In the genomic region with DNA sequence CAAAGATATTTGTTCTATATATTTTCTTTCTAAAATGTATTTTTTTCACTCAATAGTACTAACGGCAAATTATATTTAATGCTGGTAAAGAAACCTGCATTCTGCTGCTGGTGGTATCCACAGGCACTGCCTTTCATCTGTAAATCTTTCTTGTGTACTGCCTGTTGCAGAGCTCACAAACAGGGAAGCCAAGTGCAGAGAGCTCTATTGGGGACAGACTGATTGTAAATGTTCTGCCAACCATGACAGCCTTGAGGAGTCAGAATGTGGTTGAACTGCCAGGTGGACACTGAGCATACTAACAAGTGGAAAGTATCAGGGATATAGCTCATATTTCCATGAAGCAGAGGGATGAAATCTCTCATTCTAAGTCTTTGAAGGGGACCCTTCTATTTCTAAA, we compare ENCODE assay signal across 28 mouse cellular contexts.
DNase-seq lines count a peak whose midpoint lies in the region; ATAC-seq and TF ChIP-seq lines count a peak whose summit lies in the region.
"Had no signal": no experiment of that assay in that cellular context is flagged by ENCODE, and none has a peak within 500 bp of the region (broad histone marks: within the 10 kb centered on the region; RNA-seq: fewer than 3 reads in every experiment).

No protein-coding gene starts in this region.

- H3K4me3 ChIP-seq in hindbrain, embryonic 10.5 days, result no peak overlapping the region
- H3K4me3 ChIP-seq in hindbrain, embryonic 16.5 days (ENCODE audit: low read length), result no peak overlapping the region
- H3K4me3 ChIP-seq in midbrain, embryonic 11.5 days (ENCODE audit: low read depth, low read length), result no peak overlapping the region
- no peak overlapping the region for H3K4me3 ChIP-seq in midbrain, embryonic 13.5 days (replicated peaks)
- H3K4me3 ChIP-seq in midbrain, postnatal 0 days (ENCODE audit: low read depth, low read length), result no peak overlapping the region
- H3K4me3 ChIP-seq: embryonic facial prominence, embryonic 12.5 days; embryonic facial prominence, embryonic 15.5 days; gastrocnemius, adult 2 months; heart, embryonic 12.5 days; heart, embryonic 15.5 days; hindbrain, embryonic 12.5 days had no signal

- H3K9ac ChIP-seq in hindbrain, embryonic 16.5 days (ENCODE audit: low read depth, low read length), result no peak overlapping the region
- no peak overlapping the region for H3K9ac ChIP-seq in midbrain, embryonic 11.5 days (ENCODE audit: low read length)
- no peak overlapping the region for H3K9ac ChIP-seq in midbrain, embryonic 13.5 days (replicated peaks)
- H3K9ac ChIP-seq in midbrain, postnatal 0 days (replicated peaks; ENCODE audit: low read length, poor library complexity, severe bottlenecking), result no peak overlapping the region
- H3K9ac ChIP-seq: embryonic facial prominence, embryonic 12.5 days; embryonic facial prominence, embryonic 15.5 days; forebrain, postnatal 0 days; heart, embryonic 12.5 days; heart, embryonic 15.5 days; hindbrain, embryonic 12.5 days had no signal

- H3K4me1 ChIP-seq in hindbrain, embryonic 10.5 days (replicated peaks), result peaks cover 15% of the 10 kb centered on the region; the same call in 1 of the 2 replicates
- H3K4me1 ChIP-seq in hindbrain, embryonic 16.5 days (ENCODE audit: control insufficient read depth, insufficient read depth, low read depth, low read length), result no peaks in the 10 kb centered on the region
- H3K4me1 ChIP-seq in midbrain, embryonic 11.5 days (ENCODE audit: control insufficient read depth, insufficient read depth, low read length), result no peaks in the 10 kb centered on the region; the same call in 1 of the 2 replicates
- H3K4me1 ChIP-seq in midbrain, embryonic 13.5 days (replicated peaks), result 0 out of 2 replicates have a peak, but pooled peaks cover 15% of the 10 kb centered on the region
- no peaks in the 10 kb centered on the region for H3K4me1 ChIP-seq in midbrain, postnatal 0 days (ENCODE audit: insufficient read depth, low read length)
- H3K4me1 ChIP-seq: embryonic facial prominence, embryonic 12.5 days; embryonic facial prominence, embryonic 15.5 days; heart, embryonic 12.5 days; heart, embryonic 15.5 days had no signal

- DNase-seq in hindbrain, embryonic 10.5 days (ENCODE audit: low spot score), result no peak
- no peak for DNase-seq in midbrain, embryonic 11.5 days (ENCODE audit: low spot score, missing footprints)
- DNase-seq in brain, embryonic 14.5 days (ENCODE audit: low read depth), result peak; percentile 21
- peak; percentile 2 for DNase-seq in midbrain, postnatal 0 days (ENCODE audit: low spot score)
- DNase-seq: adrenal gland, adult 2 months; adrenal gland, postnatal 14 days; B cell, adult 2 months; cerebellum, adult 11-12 months; cerebellum, adult 8-10 months; cerebellum, postnatal 10 days; cerebellum, postnatal 36 days; forebrain, postnatal 0 days; gastrocnemius, adult 2 months; gastrocnemius, postnatal 14 days; heart, adult 11 months; heart, postnatal 10 days; heart, postnatal 36 days had no signal

- ATAC-seq in hindbrain, embryonic 16.5 days, result no peak
- peak; percentile 73 for ATAC-seq in midbrain, embryonic 11.5 days (ENCODE audit: low FRiP score)
- no peak for ATAC-seq in midbrain, embryonic 13.5 days
- ATAC-seq in midbrain, postnatal 0 days (ENCODE audit: low FRiP score), result no peak
- no peak for ATAC-seq in CD4-positive, CD25-positive, alpha-beta regulatory T cell, adult 4 months
- ATAC-seq: forebrain, embryonic 14.5 days; forebrain, postnatal 0 days; hindbrain, postnatal 0 days; inflammation-experienced regulatory T-cells, adult 6 months had no signal

- H3K36me3 ChIP-seq in hindbrain, embryonic 10.5 days, result no peaks in the 10 kb centered on the region
- no peaks in the 10 kb centered on the region for H3K36me3 ChIP-seq in hindbrain, embryonic 16.5 days (ENCODE audit: control insufficient read depth, insufficient read depth, low read length)
- no peaks in the 10 kb centered on the region for H3K36me3 ChIP-seq in midbrain, embryonic 11.5 days (ENCODE audit: control insufficient read depth, insufficient read depth, low read length)
- H3K36me3 ChIP-seq in midbrain, embryonic 13.5 days, result no peaks in the 10 kb centered on the region
- H3K36me3 ChIP-seq in midbrain, postnatal 0 days (ENCODE audit: insufficient read depth, low read length), result no peaks in the 10 kb centered on the region
- H3K36me3 ChIP-seq: embryonic facial prominence, embryonic 12.5 days; embryonic facial prominence, embryonic 15.5 days; heart, embryonic 12.5 days; heart, embryonic 15.5 days; hindbrain, embryonic 12.5 days had no signal

- 71% methylated on average over 1 of the region's 1 CpGs for WGBS in hindbrain, embryonic 10.5 days
- 51% methylated on average over 1 of the region's 1 CpGs for WGBS in hindbrain, embryonic 16.5 days
- WGBS in midbrain, embryonic 11.5 days, result 66% methylated on average over 1 of the region's 1 CpGs
- 29% methylated on average over 1 of the region's 1 CpGs for WGBS in midbrain, embryonic 13.5 days
- WGBS in midbrain, postnatal 0 days, result 22% methylated on average over 1 of the region's 1 CpGs

- no peak for TF ChIP-seq CTCF in brain, embryonic 14.5 days (IDR thresholded peaks at IDR 0.05; ENCODE audit: borderline replicate concordance, extremely low read depth, insufficient read depth, insufficient read length)
- TF ChIP-seq CTCF in midbrain, postnatal 0 days (IDR thresholded peaks at IDR 0.05), result no peak

- TF ChIP-seq POLR2A in brain, embryonic 14.5 days (IDR thresholded peaks at IDR 0.05; ENCODE audit: borderline replicate concordance, extremely low read depth, insufficient read depth, insufficient read length, poor library complexity, severe bottlenecking), result no peak

- H3K9me3 ChIP-seq in hindbrain, embryonic 10.5 days, result peaks cover 4% of the 10 kb centered on the region; the same call in 1 of the 2 replicates
- peaks cover 5% of the 10 kb centered on the region; the same call in 1 of the 2 replicates for H3K9me3 ChIP-seq in hindbrain, embryonic 16.5 days (ENCODE audit: control insufficient read depth, low read length)
- H3K9me3 ChIP-seq in midbrain, embryonic 11.5 days (ENCODE audit: control insufficient read depth, low read length), result no peaks in the 10 kb centered on the region; the same call in 1 of the 2 replicates
- H3K9me3 ChIP-seq in midbrain, embryonic 13.5 days, result 0 out of 2 replicates have a peak, but pooled peaks cover 7% of the 10 kb centered on the region
- H3K9me3 ChIP-seq in midbrain, postnatal 0 days (ENCODE audit: low read length), result no peaks in the 10 kb centered on the region
- H3K9me3 ChIP-seq: embryonic facial prominence, embryonic 12.5 days; embryonic facial prominence, embryonic 15.5 days; heart, embryonic 12.5 days; heart, embryonic 15.5 days had no signal

- no peaks in the 10 kb centered on the region for H3K27me3 ChIP-seq in hindbrain, embryonic 10.5 days (ENCODE audit: insufficient read depth, poor library complexity, severe bottlenecking)
- no peaks in the 10 kb centered on the region for H3K27me3 ChIP-seq in hindbrain, embryonic 16.5 days (replicated peaks; ENCODE audit: control insufficient read depth, insufficient read depth, low read length)
- H3K27me3 ChIP-seq in midbrain, embryonic 11.5 days (ENCODE audit: control insufficient read depth, insufficient read depth, low read length), result no peaks in the 10 kb centered on the region
- no peaks in the 10 kb centered on the region for H3K27me3 ChIP-seq in midbrain, embryonic 13.5 days
- no peaks in the 10 kb centered on the region for H3K27me3 ChIP-seq in midbrain, postnatal 0 days (ENCODE audit: insufficient read depth, low read length)
- H3K27me3 ChIP-seq: embryonic facial prominence, embryonic 12.5 days; embryonic facial prominence, embryonic 15.5 days; heart, embryonic 12.5 days; heart, embryonic 15.5 days; hindbrain, embryonic 12.5 days had no signal

- no peak overlapping the region for H3K4me2 ChIP-seq in hindbrain, embryonic 16.5 days (ENCODE audit: low read length)
- no peak overlapping the region for H3K4me2 ChIP-seq in midbrain, embryonic 11.5 days
- H3K4me2 ChIP-seq in midbrain, embryonic 13.5 days (replicated peaks), result no peak overlapping the region
- no peak overlapping the region for H3K4me2 ChIP-seq in midbrain, postnatal 0 days (ENCODE audit: low read depth, low read length, poor library complexity, severe bottlenecking)
- H3K4me2 ChIP-seq: embryonic facial prominence, embryonic 12.5 days; embryonic facial prominence, embryonic 15.5 days; heart, embryonic 12.5 days; heart, embryonic 15.5 days; hindbrain, embryonic 12.5 days had no signal

- H3K27ac ChIP-seq in hindbrain, embryonic 10.5 days, result peak overlapping the region; percentile 46; the same call in 1 of the 2 replicates
- H3K27ac ChIP-seq in hindbrain, embryonic 16.5 days (ENCODE audit: low read depth, low read length), result no peak overlapping the region
- no peak overlapping the region for H3K27ac ChIP-seq in midbrain, embryonic 11.5 days (ENCODE audit: low read depth, low read length)
- no peak overlapping the region for H3K27ac ChIP-seq in midbrain, embryonic 13.5 days
- H3K27ac ChIP-seq in midbrain, postnatal 0 days (ENCODE audit: low read depth, low read length), result no peak overlapping the region
- H3K27ac ChIP-seq: embryonic facial prominence, embryonic 12.5 days; embryonic facial prominence, embryonic 15.5 days; gastrocnemius, adult 2 months; heart, embryonic 15.5 days; hindbrain, embryonic 12.5 days; hindbrain, postnatal 0 days had no signal

Comparison
In these comparisons a context has a peak if more than half of its experiments do, and no peak if none do; other contexts are left out.
1. DNase-seq: peak in brain, embryonic 14.5 days (single experiment) and midbrain, postnatal 0 days (single experiment); none in hindbrain, embryonic 10.5 days (single experiment) and midbrain, embryonic 11.5 days (single experiment).